Mouse (Mus musculus) megakaryocyte, embryonic 14.5 days (primary cell): ENCODE measurements around the gene Pde2a.

Experiments used
- FLI1 ChIP-seq: IDR thresholded peaks from 2 replicates; pipeline ENCODE4 v1.6.1; 2012; ENCODE audit warnings: low read length, inconsistent platforms, mixed read lengths
- GATA1 ChIP-seq: IDR thresholded peaks from 3 replicates; pipeline ENCODE4 v1.6.1; 2012; ENCODE audit warnings: mixed read lengths, low read length, inconsistent platforms, borderline replicate concordance

DNA sequence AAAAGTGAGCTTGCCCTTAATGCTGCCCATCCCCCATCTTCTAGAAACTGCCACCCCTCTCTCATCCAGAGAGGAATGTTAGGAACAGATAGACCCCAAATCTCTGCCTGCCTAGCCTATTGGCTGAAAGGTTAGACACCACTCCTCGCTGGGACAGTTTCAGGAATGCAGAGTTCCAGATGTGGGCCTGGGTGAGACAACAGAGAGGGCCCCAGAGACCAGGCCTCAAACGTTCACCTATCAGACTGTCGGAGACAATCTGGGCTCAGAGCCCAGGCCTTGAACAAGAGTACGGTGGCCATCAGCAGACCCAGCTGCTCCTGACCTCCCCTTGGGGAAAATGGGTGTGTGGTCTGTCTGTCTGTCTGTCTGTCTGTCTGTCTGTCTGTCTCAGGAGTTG lies 28.5 kb upstream of the Pde2a start:
- TF ChIP-seq GATA1 (no peak), FLI1 (no peak)
